Mouse (Mus musculus) midbrain, embryonic 12.5 days (tissue): ENCODE measurements around the gene Hacd1. TPM values are rescaled to one million over a fixed set of nuclear protein-coding genes. Genes with fewer than 3 reads are reported as not detected.

ENCODE experiments used
- ATAC-seq: fragments of 200-750 bp; cut with Nextera tagmentation; 2 replicates; pipeline ENCODE4 v1.8.0; 2017; ENCODE audit warnings: low read depth, moderate TSS enrichment, moderate library complexity; ENCODE audit not compliant: low FRiP score
- H3K27ac ChIP-seq: fragments of 300-500 bp; sonication (generic); replicated peaks from 2 replicates; pipeline ENCODE4 v1.5.1; 2016; ENCODE audit warnings: mild to moderate bottlenecking
- H3K27me3 ChIP-seq: fragments of 300-500 bp; sonication (generic); 2 replicates; pipeline ENCODE4 v1.6.1; 2016; ENCODE audit warnings: mild to moderate bottlenecking
- H3K36me3 ChIP-seq: fragments of 300-500 bp; sonication (generic); 2 replicates; pipeline ENCODE4 v1.6.1; 2016
- H3K4me1 ChIP-seq: fragments of 300-500 bp; sonication (generic); 2 replicates; pipeline ENCODE4 v1.6.1; 2016
- H3K4me2 ChIP-seq: fragments of 300-500 bp; sonication (generic); replicated peaks from 2 replicates; pipeline ENCODE4 v1.6.1; 2016; ENCODE audit warnings: mild to moderate bottlenecking, moderate library complexity
- H3K4me3 ChIP-seq: fragments of 300-500 bp; sonication (generic); 2 replicates; pipeline ENCODE4 v1.5.1; 2016; ENCODE audit warnings: mild to moderate bottlenecking
- H3K9ac ChIP-seq: fragments of 300-500 bp; sonication (generic); replicated peaks from 2 replicates; pipeline ENCODE4 v1.6.1; 2016; ENCODE audit warnings: mild to moderate bottlenecking, moderate library complexity
- H3K9me3 ChIP-seq: fragments of 300-500 bp; sonication (generic); 2 replicates; pipeline ENCODE4 v1.6.1; 2016; ENCODE audit warnings: mild to moderate bottlenecking
- WGBS: fragments of 180-500 bp; shearing (Covaris S2); methylation state at CpG from one replicate; pipeline ENCODE4 v1.1.7; 2016; 5-methylcytosine and 5-hydroxymethylcytosine counted together
- polyA plus RNA-seq: library from polyadenylated mRNA; unstranded; fragments of >200 nt; fragmentation: Nextera tagmentation; extraction: Ambion mirVana; gene quantifications from 2 replicates; pipeline ENCODE4 v1.2.1, GENCODE M21; 2016

The Hacd1 gene
- polyA plus RNA-seq, 1 experiment from 2014 or later, result 40.5 TPM

DNA sequence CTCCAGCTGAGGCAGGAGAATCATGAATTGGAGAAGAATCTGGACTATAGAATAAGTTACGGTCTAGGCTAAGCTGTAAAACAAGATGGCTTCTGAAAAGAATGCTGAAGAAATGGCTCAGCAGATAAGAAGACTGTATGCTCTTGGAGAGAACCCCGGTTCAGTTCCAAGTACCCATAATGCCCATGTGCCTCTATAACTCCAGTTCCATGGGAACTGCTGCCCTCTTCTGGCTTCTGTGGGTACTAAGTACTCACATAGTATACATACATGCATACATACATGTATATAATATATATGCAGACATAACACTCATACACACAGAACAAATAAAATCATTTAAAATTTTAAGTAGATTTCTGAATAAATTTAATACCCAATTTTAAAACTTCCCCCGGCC lies 249.8 kb downstream of the Hacd1 start:
- 91% methylated on average over 3 of the region's 3 CpGs for WGBS
- no peak overlapping the region for H3K27ac ChIP-seq
- H3K4me3 ChIP-seq, result no peak overlapping the region
- no peak for ATAC-seq
- H3K9me3 ChIP-seq, result no peaks in the 10 kb centered on the region
- H3K9ac ChIP-seq, result no peak overlapping the region
- no peaks in the 10 kb centered on the region for H3K27me3 ChIP-seq
- H3K36me3 ChIP-seq, result no peaks in the 10 kb centered on the region
- H3K4me1 ChIP-seq, result no peaks in the 10 kb centered on the region
- H3K4me2 ChIP-seq, result no peak overlapping the region

- Histone ChIP-seq H3K27me3 (no peaks in the 10 kb centered on the region), H3K9me3 (no peaks in the 10 kb centered on the region), H3K9ac (no peak overlapping the region), H3K4me3 (no peak overlapping the region), H3K4me2 (no peak overlapping the region), H3K36me3 (no peaks in the 10 kb centered on the region), H3K4me1 (no peaks in the 10 kb centered on the region), H3K27ac (no peak overlapping the region)
- 92% methylated on average over 2 of the region's 2 CpGs for WGBS
- no peak for ATAC-seq
These were observed 255.3 kb downstream of the Hacd1 start for GRCm38 (mm10) chr2:13800639-13801038.

Other genes with a start within 250 kb of the Hacd1 start
- gene Stam, start 18.0 kb upstream of the Hacd1 start, polyA plus RNA-seq, result 100 and 101 TPM in 2 replicates
- gene Tmem236, start 118.4 kb upstream of the Hacd1 start, polyA plus RNA-seq, result 0.05 TPM in 1 of 2 replicates, not detected in the other
- 6.7 and 9.0 TPM in 2 replicates for gene Mrc1, start 173.3 kb upstream of the Hacd1 start, polyA plus RNA-seq